8 mouse cellular contexts compared by ENCODE assay signal in genomic region chr17:70341920-70342319, GRCm38 (mm10).
DNase-seq lines count a peak whose midpoint lies in the region; ATAC-seq and TF ChIP-seq lines count a peak whose summit lies in the region.

No protein-coding gene starts in this region.

- 76% methylated on average over 6 of the region's 6 CpGs for WGBS in hindbrain, embryonic 14.5 days
- 77% methylated on average over 6 of the region's 6 CpGs for WGBS in hindbrain, embryonic 13.5 days

- H3K9me3 ChIP-seq in hindbrain, embryonic 14.5 days (ENCODE audit: control insufficient read depth, low read length): no peaks in the 10 kb centered on the region
- no peaks in the 10 kb centered on the region for H3K9me3 ChIP-seq in hindbrain, embryonic 13.5 days

- TF ChIP-seq CTCF in left cerebral cortex, adult 2 months (IDR thresholded peaks at IDR 0.05): peak; percentile 63

- H3K4me1 ChIP-seq in hindbrain, embryonic 14.5 days (replicated peaks; ENCODE audit: control insufficient read depth, insufficient read depth, low read length): no peaks in the 10 kb centered on the region
- H3K4me1 ChIP-seq in hindbrain, embryonic 13.5 days (replicated peaks): no peaks in the 10 kb centered on the region

- no peak overlapping the region for H3K4me3 ChIP-seq in hindbrain, embryonic 14.5 days (replicated peaks; ENCODE audit: low read length)
- no peak overlapping the region for H3K4me3 ChIP-seq in hindbrain, embryonic 13.5 days
- no peak overlapping the region for H3K4me3 ChIP-seq in left cerebral cortex, adult 2 months

- DNase-seq in hindbrain, embryonic 14.5 days (ENCODE audit: low spot score): peak; percentile 59
- DNase-seq in 3T3-L1 (ENCODE audit: low read depth, low spot score): peak; percentile 23
- DNase-seq in cerebellum, adult 18-20 months: peak; percentile 40 to 47
- peak in 1 of 2 experiments; percentile 10 for DNase-seq in left cerebral cortex, adult 2 months (ENCODE audit: extremely low spot score in 1 of 2, low spot score in 2 of 2)
- DNase-seq in urinary bladder, postnatal 4 days (ENCODE audit: low spot score in 2 of 2): no peak
- no peak for DNase-seq in heart, postnatal 14 days

- intact Hi-C loops in left cerebral cortex, adult 2 months (cut with DNase I): loop anchor here (5.0 kb wide), 1 partner anchor 370 kb away; no protein-coding TSS in a partner anchor
- intact Hi-C loops in heart, postnatal 14 days (cut with DNase I): no loop called here

- no peaks in the 10 kb centered on the region for H3K36me3 ChIP-seq in hindbrain, embryonic 14.5 days (replicated peaks; ENCODE audit: control insufficient read depth, insufficient read depth)
- no peaks in the 10 kb centered on the region for H3K36me3 ChIP-seq in hindbrain, embryonic 13.5 days

- H3K9ac ChIP-seq in hindbrain, embryonic 14.5 days: no peak overlapping the region
- no peak overlapping the region for H3K9ac ChIP-seq in hindbrain, embryonic 13.5 days

- H3K27me3 ChIP-seq in hindbrain, embryonic 14.5 days (ENCODE audit: control insufficient read depth, insufficient read depth, low read length): no peaks in the 10 kb centered on the region
- H3K27me3 ChIP-seq in hindbrain, embryonic 13.5 days: no peaks in the 10 kb centered on the region

- no peak overlapping the region for H3K4me2 ChIP-seq in hindbrain, embryonic 14.5 days (replicated peaks)
- H3K4me2 ChIP-seq in hindbrain, embryonic 13.5 days: no peak overlapping the region

- peak overlapping the region; percentile 6; the same call in 1 of the 2 replicates for H3K27ac ChIP-seq in hindbrain, embryonic 14.5 days
- H3K27ac ChIP-seq in hindbrain, embryonic 13.5 days: no peak overlapping the region
- H3K27ac ChIP-seq in left cerebral cortex, adult 2 months: no peak overlapping the region

- peak; percentile 64; the same call in 1 of the 2 replicates for ATAC-seq in hindbrain, embryonic 14.5 days (ENCODE audit: low FRiP score)
- ATAC-seq in hindbrain, embryonic 13.5 days (ENCODE audit: low FRiP score): no peak
- no peak for ATAC-seq in megakaryocyte, adult 5-6 weeks (ENCODE audit: poor library complexity, severe bottlenecking)

Comparison
In these comparisons a context has a peak if more than half of its experiments do, and no peak if none do; other contexts are left out.
1. DNase-seq: peak in hindbrain, embryonic 14.5 days (single experiment), 3T3-L1 (single experiment) and cerebellum, adult 18-20 months (2 of 2); none in urinary bladder, postnatal 4 days (0 of 2) and heart, postnatal 14 days (0 of 2).